Mouse (Mus musculus) skeletal muscle tissue, postnatal 0 days (tissue): ENCODE results near the gene Pdk1. TPM values are rescaled to one million over a fixed set of nuclear protein-coding genes. Genes with fewer than 3 reads are reported as not detected.

Experiments used
- polyA plus RNA-seq: library from polyadenylated mRNA; unstranded; fragments of >200 nt; fragmentation: Nextera tagmentation; extraction: Ambion mirVana; gene quantifications from 2 replicates; pipeline ENCODE4 v1.2.1, GENCODE M21; 2015

Pdk1 gene
- polyA plus RNA-seq = 34.9 and 37.0 TPM in 2 replicates

DNA sequence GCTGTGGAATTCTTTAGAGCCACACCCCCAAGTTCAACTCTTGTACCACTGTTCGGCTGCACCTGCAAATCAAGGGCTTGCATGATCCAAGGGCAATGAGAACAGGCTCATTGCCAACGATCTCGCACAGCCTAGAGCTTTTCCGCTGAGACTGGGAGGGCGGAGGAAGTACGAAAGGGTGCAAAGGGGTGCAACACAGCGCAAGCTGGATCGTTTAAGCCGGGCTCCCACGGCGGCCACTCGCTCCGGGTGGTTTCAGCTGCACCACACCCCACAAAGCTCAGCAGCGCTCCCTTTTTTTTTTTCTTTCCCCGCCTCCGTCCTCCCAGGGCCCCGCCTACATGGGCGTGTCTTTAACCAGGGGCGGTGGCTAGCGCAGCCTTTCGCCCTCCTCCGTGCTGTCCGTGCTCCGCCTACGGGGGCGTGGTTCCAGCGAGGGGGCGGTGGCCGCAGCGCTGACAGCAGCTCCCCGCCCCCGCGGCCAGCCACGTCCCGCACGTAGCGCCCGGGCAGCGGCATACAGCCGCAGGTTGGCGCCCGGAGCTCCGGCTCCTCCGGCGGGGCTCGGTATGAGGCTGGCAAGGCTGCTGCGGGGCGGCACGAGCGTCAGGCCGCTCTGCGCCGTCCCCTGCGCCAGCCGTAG, at the start of gene Pdk1:
Gene Pdk1 (plus strand): TSS at position 424 of the 643 bp plus-strand sequence.

Other genes starting within 250 kb of the Pdk1 start
- 26.7 and 31.7 TPM in 2 replicates for gene Itga6, start 127.6 kb upstream of the Pdk1 start, polyA plus RNA-seq
- gene Rapgef4, start 108.0 kb downstream of the Pdk1 start, polyA plus RNA-seq = 2.1 and 2.8 TPM in 2 replicates